Mouse (Mus musculus) adrenal gland (tissue): ENCODE measurements around the gene Stip1.
"Not testable (repeated sequence)": the region's sequence is repeated elsewhere in the genome, so short reads cannot be mapped to it uniquely, and the experiment has no call there.

Source experiments
- intact Hi-C: fragments of 180-260 bp; cut with DNase I; formaldehyde crosslinking; loops from one replicate; pipeline ENCODE4 v1.15.1; 2025

Gene Stip1

GRCm38 (mm10) chr19:7017541-7018457 lies 22.0 kb downstream of the Stip1 start:
- intact Hi-C loops, result no loop called here

- intact Hi-C loops, result no loop called here
Observed at GRCm38 (mm10) chr19:7014481-7015135, 25.2 kb downstream of the Stip1 start.

GRCm38 (mm10) chr19:7013984-7014383 lies 25.8 kb downstream of the Stip1 start:
- intact Hi-C loops, result loop anchor here (2.0 kb wide), 1 partner anchor 85 kb away; no protein-coding TSS in a partner anchor

GRCm38 (mm10) chr19:7012426-7012825 lies 27.3 kb downstream of the Stip1 start:
- intact Hi-C loops, result loop anchor here (2.0 kb wide), 1 partner anchor 84 kb away; no protein-coding TSS in a partner anchor

- intact Hi-C loops, result no loop called here
Observed at GRCm38 (mm10) chr19:7006892-7007593, 32.7 kb downstream of the Stip1 start.

GRCm38 (mm10) chr19:6999360-7000063 lies 40.3 kb downstream of the Stip1 start:
- intact Hi-C loops, result loop anchor here (5.0 kb wide), 1 partner anchor 38 kb away; the partner anchor contains the start of gene Stip1

GRCm38 (mm10) chr19:6997721-6998290 lies 42.0 kb downstream of the Stip1 start:
- intact Hi-C loops, result loop anchor here (5.0 kb wide), 1 partner anchor 39 kb away; the partner anchor contains the start of gene Stip1

- intact Hi-C loops, result loop anchor here (5.0 kb wide), 1 partner anchor 41 kb away; the partner anchor contains the start of gene Stip1
Observed at GRCm38 (mm10) chr19:6996006-6996405, 43.8 kb downstream of the Stip1 start, which contains the start of the genes Nudt22 and Trpt1. Gene Nudt22, minus strand, starts transcription at chr19:6996117. Gene Trpt1, plus strand, starts transcription at chr19:6996131.

- intact Hi-C loops, result loop anchor here (5.0 kb wide), 1 partner anchor 42 kb away; the partner anchor contains the start of gene Stip1
Observed at GRCm38 (mm10) chr19:6995255-6995991, 44.3 kb downstream of the Stip1 start.

- intact Hi-C loops, result no loop called here
Observed at GRCm38 (mm10) chr19:6994489-6994888, 45.3 kb downstream of the Stip1 start.

- intact Hi-C loops, result no loop called here
Observed at GRCm38 (mm10) chr19:6994002-6994401, 45.8 kb downstream of the Stip1 start.

- intact Hi-C loops, result no loop called here
Observed at GRCm38 (mm10) chr19:6993011-6993770, 46.6 kb downstream of the Stip1 start.

- intact Hi-C loops, result no loop called here
Observed at GRCm38 (mm10) chr19:6992011-6992858, 47.5 kb downstream of the Stip1 start, which contains the start of gene Dnajc4. Gene Dnajc4, minus strand, starts transcription at chr19:6992572.

GRCm38 (mm10) chr19:6991166-6991565 lies 48.6 kb downstream of the Stip1 start:
- intact Hi-C loops, result not testable (repeated sequence)

GRCm38 (mm10) chr19:6990712-6991111 lies 49.1 kb downstream of the Stip1 start:
- intact Hi-C loops, result no loop called here

GRCm38 (mm10) chr19:6989251-6989650 lies 50.5 kb downstream of the Stip1 start:
- intact Hi-C loops, result no loop called here

GRCm38 (mm10) chr19:6987904-6988285 lies 51.9 kb downstream of the Stip1 start:
- intact Hi-C loops, result no loop called here
